Mouse (Mus musculus): Measurements from ENCODE around the gene Olfr1347. TPM values are rescaled to one million over a fixed set of nuclear protein-coding genes. Genes with fewer than 3 reads are reported as not detected.
"Not testable (repeated sequence)": the region's sequence is repeated elsewhere in the genome, so short reads cannot be mapped to it uniquely, and the experiment has no call there.

Gene Olfr1347
- polyA plus RNA-seq (2014; fragmentation: Nextera tagmentation; extraction: Ambion mirVana), result not detected in 2 replicates

- no peak for ATAC-seq (replicated peaks; ENCODE audit: low FRiP score)
- 29% methylated on average over 1 of the region's 1 CpGs for WGBS
- 0 out of 2 replicates have a peak, but pooled peaks cover 4% of the 10 kb centered on the region for H3K9me3 ChIP-seq (ENCODE audit: control insufficient read depth, low read length)
- H3K4me1 ChIP-seq (replicated peaks; ENCODE audit: control insufficient read depth, insufficient read depth, low read length), result no peaks in the 10 kb centered on the region
- H3K27ac ChIP-seq (ENCODE audit: low read depth, low read length), result no peak within 1 kb of the TSS
- no peak within 1 kb of the TSS for H3K4me2 ChIP-seq
- H3K27me3 ChIP-seq (replicated peaks; ENCODE audit: control insufficient read depth, insufficient read depth, low read length), result no peaks in the 10 kb centered on the region
- no peak within 1 kb of the TSS for H3K4me3 ChIP-seq (ENCODE audit: low read depth, low read length)
- no peaks in the 10 kb centered on the region for H3K36me3 ChIP-seq (ENCODE audit: control insufficient read depth, insufficient read depth, low read length)
- no peak for DNase-seq (ENCODE audit: low spot score)
- no peak within 1 kb of the TSS for H3K9ac ChIP-seq (ENCODE audit: low read depth, low read length)
Observed at GRCm38 (mm10) chr7:6499655-6500054, at the start of gene Olfr1347. Olfr1347 (minus strand) TSS chr7:6499755.

GRCm38 (mm10) chr7:6526141-6526540 lies 26.6 kb upstream of the Olfr1347 start:
- H3K27ac ChIP-seq (ENCODE audit: low read depth, low read length), result no peak overlapping the region
- 0 out of 2 replicates have a peak, but pooled peaks cover 3% of the 10 kb centered on the region for H3K9me3 ChIP-seq (ENCODE audit: control insufficient read depth, low read length)
- no peak overlapping the region for H3K9ac ChIP-seq (ENCODE audit: low read depth, low read length)
- H3K4me2 ChIP-seq, result no peak overlapping the region
- 63% methylated on average over 5 of the region's 5 CpGs for WGBS
- no peaks in the 10 kb centered on the region for H3K4me1 ChIP-seq (replicated peaks; ENCODE audit: control insufficient read depth, insufficient read depth, low read length)
- H3K36me3 ChIP-seq (ENCODE audit: control insufficient read depth, insufficient read depth, low read length), result no peaks in the 10 kb centered on the region
- no peak for DNase-seq (ENCODE audit: low spot score)
- no peak overlapping the region for H3K4me3 ChIP-seq (ENCODE audit: low read depth, low read length)
- no peaks in the 10 kb centered on the region for H3K27me3 ChIP-seq (replicated peaks; ENCODE audit: control insufficient read depth, insufficient read depth, low read length)
- no peak for ATAC-seq (replicated peaks; ENCODE audit: low FRiP score)

- Histone ChIP-seq H3K4me2 (no peak overlapping the region), H3K9ac (ENCODE audit: low read depth, low read length) (no peak overlapping the region), H3K36me3 (ENCODE audit: control insufficient read depth, insufficient read depth, low read length) (no peaks in the 10 kb centered on the region), H3K9me3 (ENCODE audit: control insufficient read depth, low read length) (0 out of 2 replicates have a peak, but pooled peaks cover 3% of the 10 kb centered on the region), H3K4me1 (replicated peaks; ENCODE audit: control insufficient read depth, insufficient read depth, low read length) (no peaks in the 10 kb centered on the region), H3K27me3 (replicated peaks; ENCODE audit: control insufficient read depth, insufficient read depth, low read length) (no peaks in the 10 kb centered on the region), H3K27ac (ENCODE audit: low read depth, low read length) (no peak overlapping the region), H3K4me3 (ENCODE audit: low read depth, low read length) (no peak overlapping the region)
- ATAC-seq (replicated peaks; ENCODE audit: low FRiP score) (no peak), DNase-seq (ENCODE audit: low spot score) (no peak)
- WGBS, result 57% methylated on average over 3 of the region's 3 CpGs
Observed at GRCm38 (mm10) chr7:6525001-6525400, 25.4 kb upstream of the Olfr1347 start.

GRCm38 (mm10) chr7:6522850-6523249 lies 23.3 kb upstream of the Olfr1347 start, which contains the start of gene Olfr1349:
Olfr1349 (minus strand) TSS chr7:6522950.
- H3K27ac ChIP-seq (ENCODE audit: low read depth, low read length), result no peak within 1 kb of the TSS
- no peak within 1 kb of the TSS for H3K4me2 ChIP-seq
- H3K4me1 ChIP-seq (replicated peaks; ENCODE audit: control insufficient read depth, insufficient read depth, low read length), result no peaks in the 10 kb centered on the region
- H3K9me3 ChIP-seq (ENCODE audit: control insufficient read depth, low read length), result 0 out of 2 replicates have a peak, but pooled peaks cover 3% of the 10 kb centered on the region
- no peak for ATAC-seq (replicated peaks; ENCODE audit: low FRiP score)
- no peaks in the 10 kb centered on the region for H3K36me3 ChIP-seq (ENCODE audit: control insufficient read depth, insufficient read depth, low read length)
- no peak for DNase-seq (ENCODE audit: low spot score)
- no peak within 1 kb of the TSS for H3K9ac ChIP-seq (ENCODE audit: low read depth, low read length)
- 81% methylated on average over 5 of the region's 5 CpGs for WGBS
- no peak within 1 kb of the TSS for H3K4me3 ChIP-seq (ENCODE audit: low read depth, low read length)
- H3K27me3 ChIP-seq (replicated peaks; ENCODE audit: control insufficient read depth, insufficient read depth, low read length), result no peaks in the 10 kb centered on the region

GRCm38 (mm10) chr7:6521666-6522065 lies 22.1 kb upstream of the Olfr1347 start:
- ATAC-seq (replicated peaks; ENCODE audit: low FRiP score) (no peak), DNase-seq (ENCODE audit: low spot score) (no peak)
- Histone ChIP-seq H3K27ac (ENCODE audit: low read depth, low read length) (no peak overlapping the region), H3K27me3 (replicated peaks; ENCODE audit: control insufficient read depth, insufficient read depth, low read length) (no peaks in the 10 kb centered on the region), H3K4me3 (ENCODE audit: low read depth, low read length) (no peak overlapping the region), H3K4me2 (no peak overlapping the region), H3K9me3 (ENCODE audit: control insufficient read depth, low read length) (0 out of 2 replicates have a peak, but pooled peaks cover 5% of the 10 kb centered on the region), H3K9ac (ENCODE audit: low read depth, low read length) (no peak overlapping the region), H3K4me1 (replicated peaks; ENCODE audit: control insufficient read depth, insufficient read depth, low read length) (no peaks in the 10 kb centered on the region), H3K36me3 (ENCODE audit: control insufficient read depth, insufficient read depth, low read length) (no peaks in the 10 kb centered on the region)
- 17% methylated on average over 1 of the region's 1 CpGs for WGBS

- Histone ChIP-seq H3K36me3 (ENCODE audit: control insufficient read depth, insufficient read depth, low read length) (no peaks in the 10 kb centered on the region), H3K27ac (ENCODE audit: low read depth, low read length) (no peak within 1 kb of the TSS), H3K4me1 (replicated peaks; ENCODE audit: control insufficient read depth, insufficient read depth, low read length) (no peaks in the 10 kb centered on the region), H3K9ac (ENCODE audit: low read depth, low read length) (no peak within 1 kb of the TSS), H3K4me3 (ENCODE audit: low read depth, low read length) (no peak within 1 kb of the TSS), H3K9me3 (ENCODE audit: control insufficient read depth, low read length) (no peaks in the 10 kb centered on the region), H3K27me3 (replicated peaks; ENCODE audit: control insufficient read depth, insufficient read depth, low read length) (no peaks in the 10 kb centered on the region), H3K4me2 (no peak within 1 kb of the TSS)
- DNase-seq (ENCODE audit: low spot score), result no peak
- no peak for ATAC-seq (replicated peaks; ENCODE audit: low FRiP score)
- 88% methylated on average over 1 of the region's 1 CpGs for WGBS
Observed at GRCm38 (mm10) chr7:6508648-6509047, 9.1 kb upstream of the Olfr1347 start, which contains the start of gene Olfr1348. Olfr1348 (minus strand) TSS chr7:6508748.

GRCm38 (mm10) chr7:6486841-6487240 lies 12.7 kb downstream of the Olfr1347 start, which contains the start of gene Olfr5:
Olfr5 (minus strand) TSS chr7:6486941.
- no peak for ATAC-seq (replicated peaks; ENCODE audit: low FRiP score)

GRCm38 (mm10) chr7:6477633-6478032 lies 21.9 kb downstream of the Olfr1347 start:
- not testable (repeated sequence) for H3K4me1 ChIP-seq (replicated peaks; ENCODE audit: control insufficient read depth, insufficient read depth, low read length); H3K27ac ChIP-seq (ENCODE audit: low read depth, low read length); H3K4me2 ChIP-seq; H3K27me3 ChIP-seq (replicated peaks; ENCODE audit: control insufficient read depth, insufficient read depth, low read length); H3K4me3 ChIP-seq (ENCODE audit: low read depth, low read length); H3K9me3 ChIP-seq (ENCODE audit: control insufficient read depth, low read length); ATAC-seq (replicated peaks; ENCODE audit: low FRiP score); DNase-seq (ENCODE audit: low spot score); H3K9ac ChIP-seq (ENCODE audit: low read depth, low read length); H3K36me3 ChIP-seq (ENCODE audit: control insufficient read depth, insufficient read depth, low read length)
- WGBS, result 63% methylated on average over 2 of the region's 2 CpGs

More at GRCm38 (mm10) chr7:6486841-6487240, 12.7 kb downstream of the Olfr1347 start, which contains the start of gene Olfr5:
- H3K4me1 ChIP-seq (replicated peaks; ENCODE audit: control insufficient read depth, insufficient read depth, low read length), result no peaks in the 10 kb centered on the region
- peaks cover 3% of the 10 kb centered on the region; the same call in 1 of the 2 replicates for H3K9me3 ChIP-seq (ENCODE audit: control insufficient read depth, low read length)
- 26% methylated on average over 2 of the region's 2 CpGs for WGBS
- H3K9ac ChIP-seq (ENCODE audit: low read depth, low read length), result no peak within 1 kb of the TSS
- H3K27ac ChIP-seq (ENCODE audit: low read depth, low read length), result no peak within 1 kb of the TSS
- no peak within 1 kb of the TSS for H3K4me2 ChIP-seq
- no peaks in the 10 kb centered on the region for H3K36me3 ChIP-seq (ENCODE audit: control insufficient read depth, insufficient read depth, low read length)
- H3K27me3 ChIP-seq (replicated peaks; ENCODE audit: control insufficient read depth, insufficient read depth, low read length), result no peaks in the 10 kb centered on the region
- no peak for DNase-seq (ENCODE audit: low spot score)
- H3K4me3 ChIP-seq (ENCODE audit: low read depth, low read length), result no peak within 1 kb of the TSS

GRCm38 (mm10) chr7:6466951-6467350 lies 32.6 kb downstream of the Olfr1347 start, which contains the start of gene Olfr1346:
Olfr1346 (plus strand) TSS chr7:6467101.
- H3K4me1 ChIP-seq (replicated peaks; ENCODE audit: control insufficient read depth, insufficient read depth, low read length), result no peaks in the 10 kb centered on the region
- no peak for ATAC-seq (replicated peaks; ENCODE audit: low FRiP score)

More at GRCm38 (mm10) chr7:6466951-6467350, 32.6 kb downstream of the Olfr1347 start, which contains the start of gene Olfr1346:
- Histone ChIP-seq H3K27ac (ENCODE audit: low read depth, low read length) (no peak within 1 kb of the TSS), H3K4me2 (no peak within 1 kb of the TSS), H3K4me3 (ENCODE audit: low read depth, low read length) (no peak within 1 kb of the TSS), H3K36me3 (ENCODE audit: control insufficient read depth, insufficient read depth, low read length) (no peaks in the 10 kb centered on the region), H3K9me3 (ENCODE audit: control insufficient read depth, low read length) (no peaks in the 10 kb centered on the region), H3K27me3 (replicated peaks; ENCODE audit: control insufficient read depth, insufficient read depth, low read length) (no peaks in the 10 kb centered on the region), H3K9ac (ENCODE audit: low read depth, low read length) (no peak within 1 kb of the TSS)
- no peak for DNase-seq (ENCODE audit: low spot score)
